Mouse (Mus musculus): ENCODE measurements at regions not wholly inside any gene's neighbourhood (a gene's known extent, or its start where the extent isn't known, plus 50 kb on each side); places are given as distances from the start of the nearest gene placed in this dataset.

- Histone ChIP-seq H3K4me3 (no peak overlapping the region), H3K27ac (ENCODE audit: poor library complexity, severe bottlenecking) (no peak overlapping the region), H3K9me3 (replicated peaks) (no peaks in the 10 kb centered on the region), H3K4me2 (no peak overlapping the region), H3K36me3 (no peaks in the 10 kb centered on the region), H3K27me3 (replicated peaks) (no peaks in the 10 kb centered on the region), H3K4me1 (replicated peaks) (peaks cover 18% of the 10 kb centered on the region), H3K9ac (no peak overlapping the region)
- ATAC-seq (ENCODE audit: insufficient number of reproducible peaks, low FRiP score): no peak
- 74% methylated on average over 5 of the region's 5 CpGs for WGBS
Measured at GRCm38 (mm10) chr13:97678991-97679390, 81.4 kb downstream of the Gm10260 start.

GRCm38 (mm10) chr13:97676536-97677048 is 83.8 kb downstream of the Gm10260 start:
- H3K9me3 ChIP-seq (replicated peaks): no peaks in the 10 kb centered on the region
- H3K4me2 ChIP-seq: no peak overlapping the region
- H3K4me3 ChIP-seq: no peak overlapping the region
- no peak overlapping the region for H3K27ac ChIP-seq (ENCODE audit: poor library complexity, severe bottlenecking)
- H3K27me3 ChIP-seq (replicated peaks): no peaks in the 10 kb centered on the region
- H3K36me3 ChIP-seq: no peaks in the 10 kb centered on the region
- no peak for ATAC-seq (ENCODE audit: insufficient number of reproducible peaks, low FRiP score)
- WGBS: 41% methylated on average over 8 of the region's 8 CpGs
- H3K4me1 ChIP-seq (replicated peaks): peaks cover 14% of the 10 kb centered on the region
- no peak overlapping the region for H3K9ac ChIP-seq

DNA sequence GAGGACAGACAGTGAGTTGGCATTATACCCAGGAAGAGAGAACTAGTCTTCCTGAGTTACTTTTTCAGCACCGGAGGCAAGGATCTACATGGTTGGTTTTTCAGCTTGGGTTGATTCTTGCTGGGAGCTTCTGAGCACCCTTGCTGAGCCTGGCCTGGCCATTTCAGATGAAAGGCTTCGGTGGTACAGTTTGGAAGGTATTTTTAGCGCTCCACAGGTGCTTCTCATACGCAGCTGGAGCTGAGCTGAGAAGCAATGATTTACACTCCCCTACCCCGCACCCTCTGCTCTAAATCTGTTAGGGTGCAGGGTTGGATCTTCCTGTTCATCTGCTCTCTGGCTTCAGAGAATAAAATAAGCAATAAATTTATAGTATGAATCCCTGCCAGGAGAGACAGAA is 87.3 kb downstream of the Gm10260 start:
- Histone ChIP-seq H3K4me1 (replicated peaks) (peaks cover 10% of the 10 kb centered on the region; the same call in 1 of the 2 replicates), H3K9ac (no peak overlapping the region), H3K36me3 (no peaks in the 10 kb centered on the region), H3K27me3 (replicated peaks) (no peaks in the 10 kb centered on the region), H3K27ac (ENCODE audit: poor library complexity, severe bottlenecking) (no peak overlapping the region), H3K9me3 (replicated peaks) (no peaks in the 10 kb centered on the region), H3K4me2 (no peak overlapping the region), H3K4me3 (no peak overlapping the region)
- 76% methylated on average over 5 of the region's 5 CpGs for WGBS
- no peak for ATAC-seq (ENCODE audit: insufficient number of reproducible peaks, low FRiP score)

DNA sequence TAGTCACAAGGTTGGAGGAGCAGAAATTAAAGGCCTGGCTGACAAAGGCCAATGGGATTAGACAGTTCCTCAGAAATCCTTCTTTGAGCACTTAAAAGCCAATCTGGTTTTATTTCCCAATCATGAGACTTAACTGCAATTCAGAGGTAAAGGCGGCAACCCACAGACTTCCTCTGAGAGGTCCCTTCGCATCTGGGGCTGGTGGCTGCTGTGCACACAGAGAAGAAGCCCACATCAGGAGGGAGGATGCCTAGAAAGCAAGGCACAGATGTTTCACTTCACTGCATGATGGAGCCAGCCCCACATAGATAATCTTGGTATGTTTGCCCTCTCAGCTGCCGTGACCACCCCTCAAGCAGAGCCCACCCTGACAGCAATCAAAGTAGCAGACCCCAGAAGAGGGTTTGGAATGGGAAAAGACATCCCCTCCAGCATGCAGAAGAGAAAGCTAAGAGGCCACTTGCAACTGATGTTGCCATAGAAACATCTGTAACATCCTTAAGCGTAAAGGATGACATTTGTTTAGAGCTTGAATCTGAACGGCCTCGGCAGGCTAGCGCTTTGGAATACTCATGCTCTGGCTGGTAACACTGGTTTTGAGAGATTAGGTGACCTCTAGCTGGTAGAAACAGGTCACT is 88.3 kb downstream of the Gm10260 start:
- Histone ChIP-seq H3K4me2 (no peak overlapping the region), H3K4me1 (replicated peaks) (peaks cover 10% of the 10 kb centered on the region; the same call in 1 of the 2 replicates), H3K36me3 (no peaks in the 10 kb centered on the region), H3K27ac (ENCODE audit: poor library complexity, severe bottlenecking) (no peak overlapping the region), H3K4me3 (no peak overlapping the region), H3K9me3 (replicated peaks) (no peaks in the 10 kb centered on the region), H3K27me3 (replicated peaks) (no peaks in the 10 kb centered on the region), H3K9ac (no peak overlapping the region)
- no peak for ATAC-seq (ENCODE audit: insufficient number of reproducible peaks, low FRiP score)
- 69% methylated on average over 7 of the region's 7 CpGs for WGBS

DNA sequence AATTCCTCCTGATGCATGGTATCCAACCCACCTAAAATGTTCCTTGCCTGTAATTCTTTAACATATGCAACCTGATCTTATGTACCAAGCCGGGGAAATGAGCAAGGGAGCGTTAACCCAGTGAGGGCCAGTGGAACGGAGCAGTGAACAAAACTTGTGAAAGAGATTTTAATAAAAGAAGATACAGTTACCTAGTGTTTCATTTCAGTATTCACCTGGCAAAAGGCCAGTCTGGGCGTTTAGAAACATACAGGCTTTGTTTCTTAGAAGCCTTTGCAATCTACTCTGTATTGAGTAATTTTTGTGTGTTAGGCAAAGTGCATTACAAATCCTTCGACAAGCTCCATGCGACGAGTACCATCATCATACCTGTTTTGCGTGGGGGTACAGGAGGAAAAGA is 91.1 kb downstream of the Gm10260 start:
- Histone ChIP-seq H3K27me3 (replicated peaks) (no peaks in the 10 kb centered on the region), H3K36me3 (no peaks in the 10 kb centered on the region), H3K9me3 (replicated peaks) (no peaks in the 10 kb centered on the region), H3K27ac (ENCODE audit: poor library complexity, severe bottlenecking) (no peak overlapping the region), H3K4me3 (no peak overlapping the region), H3K9ac (no peak overlapping the region), H3K4me2 (no peak overlapping the region), H3K4me1 (replicated peaks) (peaks cover 4% of the 10 kb centered on the region; the same call in 1 of the 2 replicates)
- no peak for ATAC-seq (ENCODE audit: insufficient number of reproducible peaks, low FRiP score)
- WGBS: 82% methylated on average over 8 of the region's 8 CpGs

DNA sequence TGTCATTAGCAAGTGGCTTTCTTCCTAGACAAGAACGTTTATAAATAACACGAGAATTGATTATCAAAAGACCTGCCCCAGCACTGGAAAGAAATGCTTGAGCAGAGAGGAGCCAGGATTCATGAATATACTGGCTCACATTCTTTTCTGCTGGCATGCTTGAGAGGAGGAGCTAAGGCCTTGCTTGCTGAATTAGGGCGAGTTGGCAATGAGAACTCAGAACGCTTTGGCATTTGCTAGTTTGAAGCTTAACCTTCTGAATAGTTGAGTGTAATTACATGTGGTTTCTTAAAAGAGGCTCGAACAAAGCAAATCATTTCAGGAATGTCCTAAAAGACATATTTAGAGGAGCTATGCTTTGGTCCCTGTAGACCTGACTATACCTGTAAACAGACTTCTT is 91.5 kb downstream of the Gm10260 start:
- Histone ChIP-seq H3K4me2 (no peak overlapping the region), H3K36me3 (no peaks in the 10 kb centered on the region), H3K4me1 (replicated peaks) (peaks cover 4% of the 10 kb centered on the region; the same call in 1 of the 2 replicates), H3K9me3 (replicated peaks) (no peaks in the 10 kb centered on the region), H3K4me3 (no peak overlapping the region), H3K9ac (no peak overlapping the region), H3K27ac (ENCODE audit: poor library complexity, severe bottlenecking) (no peak overlapping the region), H3K27me3 (replicated peaks) (no peaks in the 10 kb centered on the region)
- 41% methylated on average over 5 of the region's 5 CpGs for WGBS
- no peak for ATAC-seq (ENCODE audit: insufficient number of reproducible peaks, low FRiP score)

- H3K4me3 ChIP-seq: no peak overlapping the region
- no peak for ATAC-seq (ENCODE audit: insufficient number of reproducible peaks, low FRiP score)
- H3K9me3 ChIP-seq (replicated peaks): no peaks in the 10 kb centered on the region
- H3K27me3 ChIP-seq (replicated peaks): no peaks in the 10 kb centered on the region
- 84% methylated on average over 7 of the region's 7 CpGs for WGBS
- peaks cover 6% of the 10 kb centered on the region; the same call in 1 of the 2 replicates for H3K4me1 ChIP-seq (replicated peaks)
- no peak overlapping the region for H3K27ac ChIP-seq (ENCODE audit: poor library complexity, severe bottlenecking)
- H3K36me3 ChIP-seq: no peaks in the 10 kb centered on the region
- no peak overlapping the region for H3K4me2 ChIP-seq
- H3K9ac ChIP-seq: no peak overlapping the region
Measured at GRCm38 (mm10) chr13:97667313-97667712, 93.1 kb downstream of the Gm10260 start.

DNA sequence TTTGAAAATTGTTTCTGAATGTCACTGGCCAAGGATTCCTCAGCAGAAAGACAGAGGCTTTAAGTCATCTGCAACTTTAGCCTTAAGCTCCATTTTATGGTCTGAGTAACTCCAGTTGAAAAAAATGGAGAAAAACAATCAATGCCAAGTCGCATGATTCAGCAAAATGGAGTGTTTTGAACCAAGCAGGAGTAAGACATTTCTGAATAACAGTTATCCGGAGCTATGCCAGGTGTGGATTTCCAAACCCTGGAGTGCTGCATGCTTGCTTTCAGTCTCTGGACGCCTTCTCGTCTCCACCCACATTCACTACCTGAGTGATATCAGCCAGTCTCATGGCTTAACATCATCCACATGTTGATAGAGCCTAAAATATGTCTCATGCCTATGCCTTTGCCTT is 93.7 kb downstream of the Gm10260 start:
- peaks cover 6% of the 10 kb centered on the region; the same call in 1 of the 2 replicates for H3K4me1 ChIP-seq (replicated peaks)
- H3K4me2 ChIP-seq: no peak overlapping the region
- H3K9me3 ChIP-seq (replicated peaks): no peaks in the 10 kb centered on the region
- H3K27ac ChIP-seq (ENCODE audit: poor library complexity, severe bottlenecking): no peak overlapping the region
- no peaks in the 10 kb centered on the region for H3K36me3 ChIP-seq
- H3K9ac ChIP-seq: no peak overlapping the region
- no peak overlapping the region for H3K4me3 ChIP-seq
- WGBS: 83% methylated on average over 4 of the region's 4 CpGs
- no peak for ATAC-seq (ENCODE audit: insufficient number of reproducible peaks, low FRiP score)
- no peaks in the 10 kb centered on the region for H3K27me3 ChIP-seq (replicated peaks)

DNA sequence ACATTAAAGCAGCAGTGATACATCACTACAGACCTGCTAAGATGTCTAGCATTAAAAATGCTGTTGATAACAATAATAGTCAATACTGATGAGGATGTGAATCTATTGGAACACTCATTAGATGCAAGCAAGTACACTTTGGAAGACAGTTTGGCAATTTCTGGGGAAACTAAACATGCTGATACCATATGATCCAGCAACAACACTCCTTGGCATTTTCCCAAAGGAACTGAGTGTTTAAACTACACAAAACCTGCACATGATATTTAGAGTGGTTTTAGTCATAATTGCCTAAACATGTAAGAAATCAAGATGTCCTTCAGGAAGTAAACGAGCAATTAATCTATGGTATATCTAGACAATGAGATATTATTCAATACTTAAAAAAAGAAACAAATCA is 95.2 kb downstream of the Gm10260 start:
- Histone ChIP-seq H3K4me1 (replicated peaks) (peaks cover 6% of the 10 kb centered on the region; the same call in 1 of the 2 replicates), H3K36me3 (no peaks in the 10 kb centered on the region), H3K9ac (no peak overlapping the region), H3K27me3 (replicated peaks) (no peaks in the 10 kb centered on the region), H3K4me2 (no peak overlapping the region), H3K27ac (ENCODE audit: poor library complexity, severe bottlenecking) (no peak overlapping the region), H3K4me3 (no peak overlapping the region), H3K9me3 (replicated peaks) (no peaks in the 10 kb centered on the region)
- no peak for ATAC-seq (ENCODE audit: insufficient number of reproducible peaks, low FRiP score)
- 84% methylated on average over 1 of the region's 1 CpGs for WGBS

GRCm38 (mm10) chr13:97662741-97663140 is 97.7 kb downstream of the Gm10260 start:
- no peak overlapping the region for H3K4me3 ChIP-seq
- ATAC-seq (ENCODE audit: insufficient number of reproducible peaks, low FRiP score): no peak
- H3K9me3 ChIP-seq (replicated peaks): no peaks in the 10 kb centered on the region
- no peaks in the 10 kb centered on the region for H3K36me3 ChIP-seq
- no peak overlapping the region for H3K9ac ChIP-seq
- no peaks in the 10 kb centered on the region for H3K27me3 ChIP-seq (replicated peaks)
- H3K27ac ChIP-seq (ENCODE audit: poor library complexity, severe bottlenecking): no peak overlapping the region
- 56% methylated on average over 8 of the region's 8 CpGs for WGBS
- H3K4me1 ChIP-seq (replicated peaks): 0 out of 2 replicates have a peak, but pooled peaks cover 7% of the 10 kb centered on the region
- no peak overlapping the region for H3K4me2 ChIP-seq

DNA sequence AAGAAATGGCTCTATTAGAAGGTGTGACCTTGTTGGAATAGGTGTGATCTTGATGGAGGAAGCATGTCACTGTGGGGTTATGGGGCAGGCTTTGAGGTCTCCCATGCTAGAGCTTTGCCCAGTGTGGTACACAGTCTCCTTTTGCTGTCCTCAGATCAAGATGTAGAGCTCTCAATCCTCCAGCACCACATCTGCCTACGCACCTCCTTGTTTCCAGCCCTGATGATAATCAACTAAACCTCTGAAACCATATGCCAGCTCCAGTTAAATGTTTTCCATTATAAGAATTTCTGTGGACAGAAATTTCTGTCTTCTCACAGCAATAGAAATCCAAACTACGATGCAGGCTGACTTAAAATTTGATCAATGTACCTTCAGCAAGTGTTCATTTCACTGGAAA is 103.8 kb downstream of the Gm10260 start:
- no peak overlapping the region for H3K27ac ChIP-seq (ENCODE audit: poor library complexity, severe bottlenecking)
- H3K36me3 ChIP-seq: no peaks in the 10 kb centered on the region
- no peak for ATAC-seq (ENCODE audit: insufficient number of reproducible peaks, low FRiP score)
- 0 out of 2 replicates have a peak, but pooled peaks cover 4% of the 10 kb centered on the region for H3K4me1 ChIP-seq (replicated peaks)
- 89% methylated on average over 2 of the region's 2 CpGs for WGBS
- no peaks in the 10 kb centered on the region for H3K27me3 ChIP-seq (replicated peaks)
- H3K4me3 ChIP-seq: no peak overlapping the region
- H3K9me3 ChIP-seq (replicated peaks): no peaks in the 10 kb centered on the region
- H3K4me2 ChIP-seq: no peak overlapping the region
- no peak overlapping the region for H3K9ac ChIP-seq

GRCm38 (mm10) chr13:97652279-97652678 is 108.2 kb downstream of the Gm10260 start:
- Histone ChIP-seq H3K27me3 (replicated peaks) (no peaks in the 10 kb centered on the region), H3K9ac (no peak overlapping the region), H3K9me3 (replicated peaks) (0 out of 2 replicates have a peak, but pooled peaks cover 3% of the 10 kb centered on the region), H3K4me3 (no peak overlapping the region), H3K36me3 (no peaks in the 10 kb centered on the region), H3K4me1 (replicated peaks) (no peaks in the 10 kb centered on the region), H3K27ac (ENCODE audit: poor library complexity, severe bottlenecking) (no peak overlapping the region), H3K4me2 (no peak overlapping the region)
- WGBS: 77% methylated on average over 9 of the region's 9 CpGs
- no peak for ATAC-seq (ENCODE audit: insufficient number of reproducible peaks, low FRiP score)
